Mouse (Mus musculus): ENCODE measurements at regions not wholly inside any gene's neighbourhood (a gene's known extent, or its start where the extent isn't known, plus 50 kb on each side); places are given as distances from the start of the nearest gene placed in this dataset.
A peak's percentile ranks its signal among the peaks of the same experiment; 100 is the strongest.

DNA sequence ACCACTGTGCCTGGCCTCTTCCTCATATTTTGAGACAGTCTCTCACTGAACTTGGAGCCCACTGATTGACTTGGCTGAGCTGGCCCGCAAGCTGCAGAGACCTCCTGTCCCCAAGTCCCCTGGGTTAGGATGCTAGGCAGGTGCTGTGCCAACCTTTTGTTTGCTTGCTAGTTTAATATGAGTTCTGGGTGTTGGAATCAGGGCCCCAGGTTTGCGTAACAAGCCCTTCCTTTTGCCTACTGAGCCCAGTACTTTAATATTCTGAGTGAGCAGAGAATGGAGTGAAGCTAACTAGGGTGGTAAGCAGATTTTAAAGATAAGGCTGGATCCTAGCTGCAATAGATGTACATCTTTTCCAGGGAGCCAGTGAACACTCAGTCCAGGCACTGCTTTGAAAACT, 117.2 kb upstream of the Spred1 start:
- Histone ChIP-seq H3K9me3 (no peaks in the 10 kb centered on the region), H3K27ac (no peak overlapping the region), H3K4me3 (no peak overlapping the region), H3K4me2 (no peak overlapping the region), H3K27me3 (no peaks in the 10 kb centered on the region), H3K36me3 (no peaks in the 10 kb centered on the region), H3K9ac (no peak overlapping the region), H3K4me1 (no peaks in the 10 kb centered on the region)
- WGBS = 92% methylated on average over 2 of the region's 2 CpGs
- no peak for ATAC-seq (ENCODE audit: insufficient number of reproducible peaks, insufficient read depth, low FRiP score, low TSS enrichment, low read depth)

DNA sequence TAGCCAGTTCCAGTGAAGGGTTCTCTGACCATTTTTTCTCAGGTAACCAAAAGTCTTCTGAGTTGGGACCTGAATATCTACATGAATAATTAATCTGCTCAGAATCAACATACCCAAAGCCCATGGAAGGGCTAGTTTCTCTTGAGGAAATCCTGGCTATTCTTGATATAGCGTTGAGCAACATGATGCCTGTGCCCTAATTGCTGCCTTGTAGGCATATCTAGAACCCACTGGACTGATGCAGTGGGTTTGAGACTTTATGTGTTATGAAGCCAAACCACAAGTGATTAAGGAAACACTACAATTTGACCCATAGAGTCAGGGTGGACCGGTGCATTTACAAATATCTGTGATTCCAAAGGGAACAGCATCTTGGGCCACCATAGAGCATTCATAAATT, 114.3 kb upstream of the Spred1 start:
- no peak for ATAC-seq (ENCODE audit: insufficient number of reproducible peaks, insufficient read depth, low FRiP score, low TSS enrichment, low read depth)
- Histone ChIP-seq H3K9me3 (no peaks in the 10 kb centered on the region), H3K4me2 (no peak overlapping the region), H3K4me3 (no peak overlapping the region), H3K9ac (no peak overlapping the region), H3K27ac (no peak overlapping the region), H3K36me3 (no peaks in the 10 kb centered on the region), H3K4me1 (no peaks in the 10 kb centered on the region), H3K27me3 (no peaks in the 10 kb centered on the region)
- 79% methylated on average over 2 of the region's 2 CpGs for WGBS

DNA sequence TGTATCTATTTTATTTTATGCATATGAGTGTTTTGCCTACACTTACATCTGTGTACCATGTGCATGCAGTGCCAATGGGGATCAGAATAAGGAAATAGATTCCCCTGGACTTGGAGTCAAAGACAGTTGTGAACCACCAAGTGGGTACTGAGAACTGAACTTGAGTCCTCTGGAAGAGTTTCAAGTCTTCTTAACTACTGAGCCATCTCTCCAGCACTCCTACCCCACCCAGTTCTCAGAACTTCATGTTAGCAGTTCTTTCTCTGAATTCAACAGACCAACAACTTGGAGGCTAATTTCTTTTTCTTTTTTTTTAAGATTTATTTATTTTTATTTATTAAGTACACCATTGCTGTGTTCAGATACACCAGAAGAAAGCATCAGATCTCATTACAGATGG, 112.3 kb upstream of the Spred1 start:
- Histone ChIP-seq H3K9me3 (no peaks in the 10 kb centered on the region), H3K27ac (no peak overlapping the region), H3K4me2 (no peak overlapping the region), H3K27me3 (no peaks in the 10 kb centered on the region), H3K4me1 (no peaks in the 10 kb centered on the region), H3K9ac (no peak overlapping the region), H3K4me3 (no peak overlapping the region), H3K36me3 (no peaks in the 10 kb centered on the region)
- no peak for ATAC-seq (ENCODE audit: insufficient number of reproducible peaks, insufficient read depth, low FRiP score, low TSS enrichment, low read depth)

DNA sequence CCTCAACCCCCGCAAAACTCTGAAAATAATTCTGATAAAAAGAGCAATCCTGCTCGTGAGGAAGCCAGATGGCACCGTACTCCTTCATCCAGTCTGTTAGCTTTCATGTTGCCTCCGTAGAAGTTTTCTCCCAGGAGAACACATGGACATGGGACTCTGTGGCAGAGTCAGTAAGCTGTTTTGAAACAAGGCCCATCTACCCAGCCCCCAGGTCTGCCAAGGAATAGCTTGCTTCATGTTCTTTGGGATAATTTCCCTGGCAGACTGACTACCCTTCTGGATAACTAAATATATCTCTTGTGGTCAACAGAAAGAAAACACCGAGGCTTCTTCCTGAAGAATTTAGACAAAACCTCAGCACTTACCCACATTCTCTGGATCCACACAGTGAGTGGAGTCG, 111.2 kb upstream of the Spred1 start:
- Histone ChIP-seq H3K9ac (no peak overlapping the region), H3K4me2 (no peak overlapping the region), H3K4me1 (no peaks in the 10 kb centered on the region), H3K27ac (no peak overlapping the region), H3K27me3 (no peaks in the 10 kb centered on the region), H3K9me3 (no peaks in the 10 kb centered on the region), H3K36me3 (no peaks in the 10 kb centered on the region), H3K4me3 (no peak overlapping the region)
- WGBS = 83% methylated on average over 6 of the region's 6 CpGs
- ATAC-seq (ENCODE audit: insufficient number of reproducible peaks, insufficient read depth, low FRiP score, low TSS enrichment, low read depth) = no peak

DNA sequence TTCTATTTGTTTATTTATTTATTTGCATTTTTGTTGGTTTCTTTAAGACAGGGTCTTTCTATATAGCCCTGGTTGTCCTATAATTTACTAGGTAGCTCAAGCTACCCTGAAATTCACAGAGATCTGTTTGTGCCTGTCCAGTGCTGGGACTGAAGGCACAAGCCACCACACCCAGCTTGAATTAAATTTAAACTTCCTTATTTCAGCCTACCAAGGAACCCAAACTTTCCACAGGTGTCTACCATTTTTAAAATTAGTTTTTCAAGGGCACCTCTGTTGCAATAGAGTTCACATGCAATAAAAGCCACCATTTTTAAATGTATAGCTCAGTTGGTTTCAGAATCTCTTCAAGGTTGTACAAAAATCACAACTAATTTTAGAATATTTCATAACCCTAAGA, 110.2 kb upstream of the Spred1 start:
- no peaks in the 10 kb centered on the region for H3K27me3 ChIP-seq

DNA sequence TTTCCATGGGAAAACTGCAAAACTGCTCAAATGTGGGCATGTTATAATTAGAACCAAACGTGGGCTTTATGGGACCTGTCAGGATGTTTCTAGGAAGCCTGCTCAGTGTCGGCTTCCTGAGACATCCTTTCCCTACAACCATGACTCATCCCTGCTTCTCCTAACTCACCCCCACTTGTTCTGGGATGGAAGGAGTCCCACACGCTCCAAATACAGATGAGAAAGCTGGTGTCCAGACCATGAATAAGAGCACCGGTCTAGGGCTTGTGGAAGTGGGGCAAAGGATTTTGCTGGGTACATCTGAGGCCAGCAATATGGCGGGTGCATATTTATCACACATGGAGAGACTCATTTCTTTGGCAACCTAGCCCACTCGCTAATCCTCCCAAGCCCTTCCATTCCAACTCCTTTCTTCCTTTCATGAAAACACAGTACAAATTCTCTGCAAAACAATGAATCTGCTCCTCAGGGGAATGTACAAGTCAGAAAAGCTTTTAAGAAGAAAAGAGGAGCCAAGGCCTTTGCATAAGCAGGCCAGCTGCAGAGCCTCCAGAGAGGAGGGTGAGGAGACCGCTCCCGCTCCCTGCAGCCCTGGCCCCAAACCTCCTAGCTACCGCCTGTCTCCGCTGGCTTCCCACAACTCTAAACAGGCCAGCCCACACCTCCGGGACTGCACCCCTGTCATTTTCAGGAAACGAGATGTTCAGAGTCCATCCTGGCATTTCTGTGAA, 103.1 kb upstream of the Spred1 start:
- H3K4me1 ChIP-seq = peaks cover 20% of the 10 kb centered on the region
- WGBS = 32% methylated on average over 12 of the region's 12 CpGs
- no peak for ATAC-seq (ENCODE audit: insufficient number of reproducible peaks, insufficient read depth, low FRiP score, low TSS enrichment, low read depth)
- no peaks in the 10 kb centered on the region for H3K9me3 ChIP-seq
- H3K27me3 ChIP-seq = no peaks in the 10 kb centered on the region
- H3K4me3 ChIP-seq = no peak overlapping the region
- H3K9ac ChIP-seq = no peak overlapping the region
- H3K27ac ChIP-seq = peak overlapping the region; percentile 81
- H3K36me3 ChIP-seq = no peaks in the 10 kb centered on the region
- H3K4me2 ChIP-seq = 0 out of 2 replicates have a peak overlapping the region, but pooled peaks have one; percentile 11

More for the DNA sequence above, 110.2 kb upstream of the Spred1 start:
- no peak overlapping the region for H3K9ac ChIP-seq
- no peak for ATAC-seq (ENCODE audit: insufficient number of reproducible peaks, insufficient read depth, low FRiP score, low TSS enrichment, low read depth)
- H3K4me2 ChIP-seq = no peak overlapping the region
- H3K4me3 ChIP-seq = no peak overlapping the region
- no peaks in the 10 kb centered on the region for H3K4me1 ChIP-seq
- no peaks in the 10 kb centered on the region for H3K36me3 ChIP-seq
- H3K9me3 ChIP-seq = no peaks in the 10 kb centered on the region
- no peak overlapping the region for H3K27ac ChIP-seq

DNA sequence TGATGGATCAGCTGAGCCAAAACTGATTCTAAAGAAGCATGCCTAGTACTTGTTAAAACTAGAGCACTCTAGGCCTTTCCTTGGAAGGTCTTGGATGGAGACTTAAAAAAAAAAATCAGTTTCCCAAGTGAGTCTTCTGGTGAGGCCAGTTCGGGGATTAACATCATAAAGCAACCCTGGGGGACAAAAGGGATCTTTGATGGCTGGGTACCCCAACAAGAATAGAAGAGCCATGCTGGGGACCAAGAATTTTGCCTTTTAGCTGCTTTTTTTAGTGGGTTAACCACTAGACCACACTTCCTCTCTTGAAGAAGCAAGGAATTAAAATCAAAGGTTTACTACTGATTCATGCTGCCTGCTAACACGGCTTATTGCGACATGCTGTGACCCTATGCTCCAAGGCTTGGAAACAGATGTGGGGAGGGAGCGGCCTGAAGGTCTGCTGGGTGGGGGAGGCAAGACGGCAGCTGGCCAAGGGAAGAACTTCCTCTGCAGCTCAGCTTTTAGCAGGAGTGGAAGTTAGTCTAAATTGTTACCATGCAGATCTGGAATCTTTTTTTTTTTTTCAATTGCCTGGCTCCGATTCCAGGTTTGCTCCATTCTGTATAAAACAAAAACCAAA, 102.1 kb upstream of the Spred1 start:
- 8% methylated on average over 6 of the region's 6 CpGs for WGBS
- 0 out of 2 replicates have a peak, but pooled peaks have one; percentile 64 for ATAC-seq (ENCODE audit: insufficient number of reproducible peaks, insufficient read depth, low FRiP score, low TSS enrichment, low read depth)
- Histone ChIP-seq H3K4me2 (0 out of 2 replicates have a peak overlapping the region, but pooled peaks have one; percentile 11), H3K9me3 (no peaks in the 10 kb centered on the region), H3K4me3 (no peak overlapping the region), H3K27ac (peak overlapping the region; percentile 81; the same call in 1 of the 2 replicates), H3K36me3 (no peaks in the 10 kb centered on the region), H3K27me3 (no peaks in the 10 kb centered on the region), H3K9ac (no peak overlapping the region), H3K4me1 (peaks cover 20% of the 10 kb centered on the region)

DNA sequence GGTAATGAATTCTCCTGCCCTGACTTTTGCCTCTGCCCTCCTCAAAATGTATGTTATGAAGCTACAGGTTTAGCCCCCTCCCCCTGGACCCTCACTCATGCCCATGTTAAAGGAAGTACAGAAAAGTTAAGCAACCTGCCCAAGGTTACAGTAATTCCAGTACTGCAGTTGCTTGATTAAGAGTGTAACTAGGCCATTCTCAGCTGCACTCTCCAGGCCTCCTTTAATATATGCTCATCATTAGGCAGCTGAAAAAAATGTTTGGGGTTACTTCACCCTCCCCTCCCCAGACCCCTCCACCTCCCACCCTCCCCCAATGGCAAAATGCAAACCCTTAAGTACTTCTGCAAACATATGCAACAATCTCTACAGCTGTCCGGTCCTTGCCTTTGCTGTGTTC, 101.6 kb upstream of the Spred1 start:
- Histone ChIP-seq H3K4me3 (no peak overlapping the region), H3K9ac (no peak overlapping the region), H3K4me1 (peaks cover 20% of the 10 kb centered on the region), H3K4me2 (no peak overlapping the region), H3K27me3 (no peaks in the 10 kb centered on the region), H3K27ac (0 out of 2 replicates have a peak overlapping the region, but pooled peaks have one; percentile 81), H3K36me3 (no peaks in the 10 kb centered on the region), H3K9me3 (no peaks in the 10 kb centered on the region)
- ATAC-seq (ENCODE audit: insufficient number of reproducible peaks, insufficient read depth, low FRiP score, low TSS enrichment, low read depth) = no peak
- WGBS = 11% methylated on average over 1 of the region's 1 CpGs

DNA sequence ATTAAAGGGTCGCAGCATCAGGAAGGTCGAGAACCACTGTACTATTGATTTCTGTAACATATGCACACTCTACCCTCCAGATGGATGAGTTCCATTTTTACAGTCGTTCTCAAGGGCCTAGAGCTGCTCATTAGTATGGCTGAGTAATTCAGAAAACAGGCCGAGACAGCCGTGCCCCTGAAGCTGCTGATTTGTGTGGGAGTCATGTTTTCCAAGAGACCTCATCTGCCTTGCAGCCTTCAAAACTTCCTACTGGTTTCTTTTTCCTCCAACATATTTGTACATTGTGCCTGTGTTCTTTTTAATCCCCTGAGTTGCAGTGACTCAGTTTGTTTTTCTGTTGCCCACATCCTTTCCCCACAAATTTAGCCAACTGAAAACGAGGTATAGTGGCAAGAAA, 99.4 kb upstream of the Spred1 start:
- no peaks in the 10 kb centered on the region for H3K27me3 ChIP-seq
- no peaks in the 10 kb centered on the region for H3K36me3 ChIP-seq
- H3K9me3 ChIP-seq = no peaks in the 10 kb centered on the region
- ATAC-seq (ENCODE audit: insufficient number of reproducible peaks, insufficient read depth, low FRiP score, low TSS enrichment, low read depth) = no peak
- no peak overlapping the region for H3K9ac ChIP-seq
- H3K4me1 ChIP-seq = peaks cover 20% of the 10 kb centered on the region
- H3K27ac ChIP-seq = no peak overlapping the region
- no peak overlapping the region for H3K4me3 ChIP-seq
- H3K4me2 ChIP-seq = no peak overlapping the region
- WGBS = 54% methylated on average over 6 of the region's 6 CpGs

DNA sequence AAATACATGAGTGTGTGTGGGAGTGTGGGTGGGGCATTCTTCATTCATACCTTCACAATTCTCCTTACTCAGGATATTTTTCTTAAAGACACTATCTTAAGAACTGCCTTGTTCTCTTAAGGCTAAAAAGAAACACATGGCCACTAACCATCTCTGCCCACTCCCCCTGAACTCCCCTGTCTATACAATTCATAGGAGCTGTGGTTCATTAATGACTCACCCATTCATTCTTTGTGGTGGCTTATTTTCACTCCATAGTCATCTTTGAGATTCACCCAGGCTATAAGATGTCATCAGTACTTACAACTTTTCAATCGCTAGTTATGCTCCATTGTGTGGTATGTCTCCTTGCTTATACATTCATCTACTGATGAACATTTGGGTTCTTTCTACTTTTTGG, 97.7 kb upstream of the Spred1 start:
- WGBS = 88% methylated on average over 1 of the region's 1 CpGs
- Histone ChIP-seq H3K9ac (no peak overlapping the region), H3K4me1 (peaks cover 12% of the 10 kb centered on the region), H3K27me3 (no peaks in the 10 kb centered on the region), H3K9me3 (no peaks in the 10 kb centered on the region), H3K4me2 (no peak overlapping the region), H3K36me3 (no peaks in the 10 kb centered on the region), H3K4me3 (no peak overlapping the region), H3K27ac (no peak overlapping the region)
- ATAC-seq (ENCODE audit: insufficient number of reproducible peaks, insufficient read depth, low FRiP score, low TSS enrichment, low read depth) = no peak

DNA sequence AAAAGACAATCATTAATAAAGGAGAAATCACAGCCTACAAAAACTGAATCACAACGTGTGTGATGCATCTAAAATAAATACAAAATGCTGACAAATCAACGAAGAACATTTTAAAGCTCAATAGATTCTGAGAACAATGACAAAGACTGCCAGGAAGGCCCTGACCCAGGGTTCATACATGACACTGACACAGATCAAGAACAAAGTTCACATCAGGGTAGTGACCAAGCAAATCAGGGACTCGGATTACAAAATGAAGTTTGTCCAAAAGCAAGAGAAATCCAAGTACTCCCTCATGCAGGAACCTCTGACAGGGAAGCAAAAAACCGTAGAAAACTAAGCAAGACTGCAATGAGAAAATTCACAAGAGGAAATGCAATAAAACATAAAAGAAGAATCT, 94.1 kb upstream of the Spred1 start:
- WGBS = 58% methylated on average over 4 of the region's 4 CpGs
- H3K4me3 ChIP-seq = no peak overlapping the region
- no peak overlapping the region for H3K4me2 ChIP-seq
- no peaks in the 10 kb centered on the region for H3K27me3 ChIP-seq
- no peaks in the 10 kb centered on the region for H3K9me3 ChIP-seq
- ATAC-seq (ENCODE audit: insufficient number of reproducible peaks, insufficient read depth, low FRiP score, low TSS enrichment, low read depth) = no peak
- H3K4me1 ChIP-seq = no peaks in the 10 kb centered on the region
- no peak overlapping the region for H3K27ac ChIP-seq
- H3K36me3 ChIP-seq = no peaks in the 10 kb centered on the region
- H3K9ac ChIP-seq = no peak overlapping the region

DNA sequence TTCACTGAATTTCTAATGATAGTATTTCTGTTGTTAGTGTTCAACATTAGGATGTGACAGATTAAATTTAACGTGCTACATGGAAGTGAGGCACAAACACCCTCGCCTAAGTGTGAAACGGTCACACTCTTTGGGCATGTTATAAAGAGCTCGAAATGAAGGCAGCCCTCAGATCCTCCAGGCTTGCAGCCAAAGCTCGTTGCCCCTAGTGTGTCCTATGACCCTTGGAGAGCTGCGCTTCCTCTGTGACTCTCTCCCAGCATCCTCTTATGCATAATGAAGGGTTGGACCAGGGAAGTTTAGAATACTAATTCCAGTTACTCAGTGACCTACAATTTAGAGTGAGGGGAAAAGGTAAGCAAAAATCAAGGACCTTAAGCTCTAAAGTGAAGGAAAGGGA, 92.4 kb upstream of the Spred1 start:
- Histone ChIP-seq H3K27ac (no peak overlapping the region), H3K27me3 (no peaks in the 10 kb centered on the region), H3K4me2 (no peak overlapping the region), H3K4me1 (no peaks in the 10 kb centered on the region), H3K9ac (no peak overlapping the region), H3K36me3 (no peaks in the 10 kb centered on the region), H3K4me3 (no peak overlapping the region), H3K9me3 (no peaks in the 10 kb centered on the region)
- no peak for ATAC-seq (ENCODE audit: insufficient number of reproducible peaks, insufficient read depth, low FRiP score, low TSS enrichment, low read depth)
- 71% methylated on average over 6 of the region's 6 CpGs for WGBS
